Mouse (Mus musculus) MEL (cell line): ENCODE data around the gene Rfk.

Source experiments
- BHLHE40 ChIP-seq: IDR thresholded peaks from 2 replicates; pipeline ENCODE4 v1.6.1; 2012; ENCODE audit warnings: low read depth, mild to moderate bottlenecking, inconsistent platforms, low read length, improper control_type of control experiment, borderline replicate concordance
- CHD1 ChIP-seq: IDR thresholded peaks from 2 replicates; pipeline ENCODE4 v1.6.1; 2012; ENCODE audit warnings: low read depth, mild to moderate bottlenecking, inconsistent platforms, low read length, improper control_type of control experiment
- CHD2 ChIP-seq: IDR thresholded peaks from 2 replicates; pipeline ENCODE4 v1.6.1; 2011; ENCODE audit warnings: low read length, improper control_type of control experiment
- CTCF ChIP-seq, 3 experiments: IDR thresholded peaks in 2 of 3; conservative IDR thresholded peaks in 1 of 3; 2 replicates each; pipeline ENCODE4 v1.5.1; 2011 to 2012; ENCODE audit warnings: low read length in 3 of 3, low read depth in 2 of 3, mild to moderate bottlenecking in 2 of 3, improper control_type of control experiment in 1 of 3, inconsistent platforms in 1 of 3, mixed read lengths in 1 of 3, moderate library complexity in 1 of 3; ENCODE audit not compliant: control insufficient read depth in 1 of 3, insufficient read depth in 1 of 3, poor library complexity in 1 of 3, severe bottlenecking in 1 of 3
- EP300 ChIP-seq, 2 experiments: IDR thresholded peaks; 2 replicates each; pipeline ENCODE4 v1.6.1; 2011; ENCODE audit warnings: improper control_type of control experiment in 2 of 2, low read length in 2 of 2, low read depth in 1 of 2, mild to moderate bottlenecking in 1 of 2
- GATA1 ChIP-seq: IDR thresholded peaks from 2 replicates; pipeline ENCODE4 v1.6.1; 2011; ENCODE audit warnings: low read depth, low read length, improper control_type of control experiment
- JUND ChIP-seq: IDR thresholded peaks from 2 replicates; pipeline ENCODE4 v1.6.1; 2011; ENCODE audit warnings: low read depth, mild to moderate bottlenecking, improper control_type of control experiment, low read length
- KAT2A ChIP-seq: conservative IDR thresholded peaks from 2 replicates; pipeline ENCODE4 v1.6.1; 2012; ENCODE audit warnings: low read depth, low read length, improper control_type of control experiment, inconsistent platforms
- MAX ChIP-seq: IDR thresholded peaks from 2 replicates; pipeline ENCODE4 v1.6.1; 2011; ENCODE audit warnings: low read length, improper control_type of control experiment
- POLR2A ChIP-seq, 2 experiments: IDR thresholded peaks; 2 replicates each; pipeline ENCODE4 v1.6.1; 2011 to 2012; ENCODE audit warnings: low read length in 2 of 2, mild to moderate bottlenecking in 2 of 2, control low read depth in 1 of 2, improper control_type of control experiment in 1 of 2, low read depth in 1 of 2, moderate library complexity in 1 of 2; ENCODE audit not compliant: control insufficient read depth in 1 of 2, insufficient read depth in 1 of 2, poor library complexity in 1 of 2
- RAD21 ChIP-seq: IDR thresholded peaks from 2 replicates; pipeline ENCODE4 v1.6.1; 2011; ENCODE audit warnings: mild to moderate bottlenecking, low read depth, low read length, improper control_type of control experiment
- RCOR1 ChIP-seq: IDR thresholded peaks from 2 replicates; pipeline ENCODE4 v1.6.1; 2012; ENCODE audit warnings: low read depth, mild to moderate bottlenecking, inconsistent platforms, low read length, improper control_type of control experiment
- TCF12 ChIP-seq: IDR thresholded peaks from 2 replicates; pipeline ENCODE4 v1.6.1; 2014; ENCODE audit warnings: low read depth, mild to moderate bottlenecking, inconsistent platforms, low read length, improper control_type of control experiment, moderate library complexity
- USF2 ChIP-seq, 2 experiments: IDR thresholded peaks; 2 replicates each; pipeline ENCODE4 v1.6.1; 2011 to 2012; ENCODE audit warnings: improper control_type of control experiment in 2 of 2, low read length in 2 of 2, borderline replicate concordance in 1 of 2, inconsistent platforms in 1 of 2, low read depth in 1 of 2, mild to moderate bottlenecking in 1 of 2; ENCODE audit not compliant: insufficient read depth in 1 of 2

- no peak for TF ChIP-seq POLR2A (IDR thresholded peaks at IDR 0.05; ENCODE audit: control insufficient read depth in 1 of 2, insufficient read depth in 1 of 2, low read depth in 1 of 2, low read length in 2 of 2, poor library complexity in 1 of 2)
- no peak for TF ChIP-seq CHD1
- no peak for TF ChIP-seq EP300 (IDR thresholded peaks at IDR 0.05; ENCODE audit: low read depth in 1 of 2, low read length in 2 of 2)
- TF ChIP-seq CTCF (IDR thresholded peaks at IDR 0.05 in 2 of 3, conservative IDR thresholded peaks at IDR 0.05 in 1 of 3; ENCODE audit: control insufficient read depth in 1 of 3, insufficient read depth in 1 of 3, low read depth in 2 of 3, low read length in 3 of 3, poor library complexity in 1 of 3, severe bottlenecking in 1 of 3) = no peak
- TF ChIP-seq CHD2 = no peak
- TF ChIP-seq KAT2A = no peak
- TF ChIP-seq USF2 (IDR thresholded peaks at IDR 0.05; ENCODE audit: borderline replicate concordance in 1 of 2, insufficient read depth in 1 of 2, low read depth in 1 of 2, low read length in 2 of 2) = no peak
- TF ChIP-seq GATA1 = no peak
- TF ChIP-seq JUND = no peak
- TF ChIP-seq RCOR1 = no peak
- no peak for TF ChIP-seq RAD21
- no peak for TF ChIP-seq TCF12
- TF ChIP-seq BHLHE40 = no peak
- TF ChIP-seq MAX = no peak
Observed at GRCm38 (mm10) chr19:17400571-17400970, 6.7 kb downstream of the Rfk start.
